Mouse (Mus musculus) neural tube, embryonic 13.5 days (tissue): ENCODE data around the gene Baiap2. TPM values are rescaled to one million over a fixed set of nuclear protein-coding genes. Genes with fewer than 3 reads are reported as not detected.

ENCODE experiments used
- ATAC-seq: fragments of 200-750 bp; cut with Nextera tagmentation; 2 replicates; pipeline ENCODE4 v1.8.0; 2017; ENCODE audit warnings: low read depth, mild to moderate bottlenecking, moderate TSS enrichment, moderate library complexity
- H3K27ac ChIP-seq: fragments of 300-500 bp; sonication (generic); replicated peaks from 2 replicates; pipeline ENCODE4 v1.5.1; 2015; ENCODE audit warnings: moderate library complexity, mild to moderate bottlenecking, inconsistent platforms
- H3K27me3 ChIP-seq: fragments of 300-500 bp; sonication (generic); 2 replicates; pipeline ENCODE4 v1.6.1; 2015; ENCODE audit warnings: mild to moderate bottlenecking, inconsistent platforms
- H3K36me3 ChIP-seq: fragments of 300-500 bp; sonication (generic); 2 replicates; pipeline ENCODE4 v1.6.1; 2015; ENCODE audit warnings: mild to moderate bottlenecking, inconsistent platforms
- H3K4me1 ChIP-seq: fragments of 300-500 bp; sonication (generic); replicated peaks from 2 replicates; pipeline ENCODE4 v1.6.1; 2015; ENCODE audit warnings: inconsistent platforms
- H3K4me2 ChIP-seq: fragments of 300-500 bp; sonication (generic); 2 replicates; pipeline ENCODE4 v1.6.1; 2015; ENCODE audit warnings: inconsistent platforms, mild to moderate bottlenecking, moderate library complexity
- H3K4me3 ChIP-seq: fragments of 300-500 bp; sonication (generic); 2 replicates; pipeline ENCODE4 v1.5.1; 2015; ENCODE audit warnings: mild to moderate bottlenecking, inconsistent platforms
- H3K9ac ChIP-seq: fragments of 300-500 bp; sonication (generic); 2 replicates; pipeline ENCODE4 v1.6.1; 2015; ENCODE audit warnings: moderate library complexity, mild to moderate bottlenecking, inconsistent platforms
- H3K9me3 ChIP-seq: fragments of 300-500 bp; sonication (generic); 2 replicates; pipeline ENCODE4 v1.6.1; 2016; ENCODE audit warnings: inconsistent platforms
- WGBS: fragments of 180-500 bp; shearing (Covaris S2); methylation state at CpG from one replicate; pipeline ENCODE4 v1.1.7; 2015; 5-methylcytosine and 5-hydroxymethylcytosine counted together
- polyA plus RNA-seq: library from polyadenylated mRNA; unstranded; fragments of >200 nt; fragmentation: Nextera tagmentation; extraction: Ambion mirVana; gene quantifications from 2 replicates; pipeline ENCODE4 v1.2.1, GENCODE M21; 2015

Gene Baiap2
- polyA plus RNA-seq, 1 experiment from 2014 or later = 11.1 TPM

GRCm38 (mm10) chr11:119909436-119909835 lies 33.1 kb upstream of the Baiap2 start:
- WGBS = 0% methylated on average over 5 of the region's 5 CpGs
- Histone ChIP-seq H3K36me3 (no peaks in the 10 kb centered on the region), H3K4me3 (no peak overlapping the region), H3K27ac (no peak overlapping the region), H3K27me3 (0 out of 2 replicates have a peak, but pooled peaks cover 5% of the 10 kb centered on the region), H3K9ac (no peak overlapping the region), H3K4me1 (peaks cover 32% of the 10 kb centered on the region), H3K9me3 (no peaks in the 10 kb centered on the region), H3K4me2 (0 out of 2 replicates have a peak overlapping the region, but pooled peaks have one; percentile 1)
- no peak for ATAC-seq

GRCm38 (mm10) chr11:119912845-119913244 lies 29.7 kb upstream of the Baiap2 start:
- no peaks in the 10 kb centered on the region for H3K9me3 ChIP-seq
- peak; percentile 9; the same call in 1 of the 2 replicates for ATAC-seq
- H3K4me1 ChIP-seq = peaks cover 46% of the 10 kb centered on the region
- 9% methylated on average over 7 of the region's 7 CpGs for WGBS
- H3K9ac ChIP-seq = peak overlapping the region; percentile 86
- peak overlapping the region; percentile 82 for H3K4me3 ChIP-seq
- no peaks in the 10 kb centered on the region for H3K27me3 ChIP-seq
- peak overlapping the region; percentile 98 for H3K4me2 ChIP-seq
- H3K27ac ChIP-seq = peak overlapping the region; percentile 83; the same call in 1 of the 2 replicates
- H3K36me3 ChIP-seq = peaks cover 15% of the 10 kb centered on the region

- Histone ChIP-seq H3K36me3 (peaks cover 21% of the 10 kb centered on the region), H3K27ac (peak within 1 kb of the TSS; percentile 83), H3K9ac (peak within 1 kb of the TSS; percentile 86), H3K4me1 (peaks cover 46% of the 10 kb centered on the region), H3K27me3 (no peaks in the 10 kb centered on the region), H3K4me3 (peak within 1 kb of the TSS; percentile 82), H3K9me3 (no peaks in the 10 kb centered on the region), H3K4me2 (peak within 1 kb of the TSS; percentile 98)
- WGBS = 1% methylated on average over 48 of the region's 48 CpGs
- ATAC-seq = peak; percentile 55
Measured at GRCm38 (mm10) chr11:119913291-119913934, 29.1 kb upstream of the Baiap2 start, which contains the start of gene Chmp6. Gene Chmp6, plus strand, starts transcription at chr11:119913441.

- Histone ChIP-seq H3K9ac (peak overlapping the region; percentile 86), H3K27me3 (no peaks in the 10 kb centered on the region), H3K4me2 (peak overlapping the region; percentile 98), H3K9me3 (no peaks in the 10 kb centered on the region), H3K27ac (peak overlapping the region; percentile 83), H3K4me3 (peak overlapping the region; percentile 82), H3K4me1 (peaks cover 46% of the 10 kb centered on the region), H3K36me3 (peaks cover 26% of the 10 kb centered on the region)
- WGBS = 1% methylated on average over 26 of the region's 26 CpGs
- ATAC-seq = peak; percentile 49; the same call in 1 of the 2 replicates
Measured at GRCm38 (mm10) chr11:119913935-119914314, 28.6 kb upstream of the Baiap2 start.

GRCm38 (mm10) chr11:119914381-119914780 lies 28.2 kb upstream of the Baiap2 start:
- Histone ChIP-seq H3K4me1 (peaks cover 44% of the 10 kb centered on the region), H3K4me2 (peak overlapping the region; percentile 98), H3K9me3 (no peaks in the 10 kb centered on the region), H3K36me3 (peaks cover 30% of the 10 kb centered on the region), H3K27ac (peak overlapping the region; percentile 83), H3K9ac (peak overlapping the region; percentile 86), H3K4me3 (peak overlapping the region; percentile 82), H3K27me3 (no peaks in the 10 kb centered on the region)
- ATAC-seq = no peak
- WGBS = 30% methylated on average over 4 of the region's 4 CpGs

GRCm38 (mm10) chr11:119915666-119916065 lies 26.9 kb upstream of the Baiap2 start:
- no peak overlapping the region for H3K27ac ChIP-seq
- no peak overlapping the region; the same call in 1 of the 2 replicates for H3K9ac ChIP-seq
- no peaks in the 10 kb centered on the region for H3K9me3 ChIP-seq
- H3K4me2 ChIP-seq = 0 out of 2 replicates have a peak overlapping the region, but pooled peaks have one; percentile 98
- H3K27me3 ChIP-seq = no peaks in the 10 kb centered on the region
- peaks cover 43% of the 10 kb centered on the region for H3K36me3 ChIP-seq
- no peak for ATAC-seq
- 85% methylated on average over 9 of the region's 9 CpGs for WGBS
- peaks cover 37% of the 10 kb centered on the region for H3K4me1 ChIP-seq
- H3K4me3 ChIP-seq = no peak overlapping the region

GRCm38 (mm10) chr11:119916102-119916790 lies 26.3 kb upstream of the Baiap2 start:
- Histone ChIP-seq H3K4me2 (no peak overlapping the region), H3K4me1 (peaks cover 37% of the 10 kb centered on the region), H3K9me3 (no peaks in the 10 kb centered on the region), H3K36me3 (peaks cover 45% of the 10 kb centered on the region), H3K27me3 (no peaks in the 10 kb centered on the region), H3K4me3 (no peak overlapping the region), H3K27ac (no peak overlapping the region), H3K9ac (no peak overlapping the region; the same call in 1 of the 2 replicates)
- 92% methylated on average over 15 of the region's 15 CpGs for WGBS
- no peak for ATAC-seq

- peaks cover 37% of the 10 kb centered on the region for H3K4me1 ChIP-seq
- no peak overlapping the region for H3K9ac ChIP-seq
- peaks cover 45% of the 10 kb centered on the region for H3K36me3 ChIP-seq
- no peaks in the 10 kb centered on the region for H3K9me3 ChIP-seq
- H3K27me3 ChIP-seq = no peaks in the 10 kb centered on the region
- no peak overlapping the region for H3K4me3 ChIP-seq
- ATAC-seq = no peak
- no peak overlapping the region for H3K4me2 ChIP-seq
- H3K27ac ChIP-seq = no peak overlapping the region
- 93% methylated on average over 21 of the region's 21 CpGs for WGBS
Measured at GRCm38 (mm10) chr11:119916834-119917469, 25.6 kb upstream of the Baiap2 start.

- Histone ChIP-seq H3K27me3 (no peaks in the 10 kb centered on the region), H3K9ac (no peak overlapping the region), H3K4me3 (no peak overlapping the region), H3K27ac (no peak overlapping the region), H3K9me3 (no peaks in the 10 kb centered on the region), H3K36me3 (peaks cover 45% of the 10 kb centered on the region), H3K4me2 (no peak overlapping the region), H3K4me1 (peaks cover 24% of the 10 kb centered on the region)
- no peak for ATAC-seq
- WGBS = 85% methylated on average over 7 of the region's 7 CpGs
Measured at GRCm38 (mm10) chr11:119918521-119918920, 24.0 kb upstream of the Baiap2 start.

GRCm38 (mm10) chr11:119919432-119919831 lies 23.1 kb upstream of the Baiap2 start:
- 95% methylated on average over 4 of the region's 4 CpGs for WGBS
- no peaks in the 10 kb centered on the region for H3K9me3 ChIP-seq
- no peak for ATAC-seq

GRCm38 (mm10) chr11:119919897-119920296 lies 22.7 kb upstream of the Baiap2 start:
- Histone ChIP-seq H3K27ac (no peak overlapping the region), H3K9ac (no peak overlapping the region), H3K27me3 (no peaks in the 10 kb centered on the region), H3K9me3 (no peaks in the 10 kb centered on the region), H3K4me3 (no peak overlapping the region), H3K36me3 (peaks cover 45% of the 10 kb centered on the region), H3K4me2 (no peak overlapping the region), H3K4me1 (peaks cover 15% of the 10 kb centered on the region)
- WGBS = 64% methylated on average over 8 of the region's 8 CpGs
- ATAC-seq = no peak

More at GRCm38 (mm10) chr11:119919432-119919831, 23.1 kb upstream of the Baiap2 start:
- Histone ChIP-seq H3K4me2 (no peak overlapping the region), H3K4me3 (no peak overlapping the region), H3K27me3 (no peaks in the 10 kb centered on the region), H3K9ac (no peak overlapping the region), H3K4me1 (peaks cover 20% of the 10 kb centered on the region), H3K27ac (no peak overlapping the region), H3K36me3 (peaks cover 45% of the 10 kb centered on the region)

GRCm38 (mm10) chr11:119920668-119921067 lies 21.9 kb upstream of the Baiap2 start:
- no peak for ATAC-seq
- 95% methylated on average over 5 of the region's 5 CpGs for WGBS
- Histone ChIP-seq H3K9ac (no peak overlapping the region), H3K9me3 (no peaks in the 10 kb centered on the region), H3K36me3 (peaks cover 45% of the 10 kb centered on the region), H3K4me2 (no peak overlapping the region), H3K27ac (no peak overlapping the region), H3K27me3 (no peaks in the 10 kb centered on the region), H3K4me1 (peaks cover 8% of the 10 kb centered on the region), H3K4me3 (no peak overlapping the region)
